Mouse (Mus musculus) heart, embryonic 14.5 days (tissue): ENCODE measurements around the gene Zfp148. TPM values are rescaled to one million over a fixed set of nuclear protein-coding genes. Genes with fewer than 3 reads are reported as not detected.
A peak's percentile ranks its signal among the peaks of the same experiment; 100 is the strongest.

Experiments
- ATAC-seq: fragments of 200-750 bp; cut with Nextera tagmentation; 2 replicates; pipeline ENCODE4 v1.8.0; 2017; ENCODE audit warnings: low read depth, moderate TSS enrichment; ENCODE audit not compliant: insufficient number of reproducible peaks, insufficient read depth, low FRiP score
- H3K27ac ChIP-seq, 2 experiments: fragments of 200-500 bp in 1 of 2; fragments of 300-500 bp in 1 of 2; sonication (generic) in 1 of 2; replicated peaks in 1 of 2; 2 replicates each; pipeline ENCODE4 v1.5.1; 2012 to 2014; ENCODE audit warnings: low read depth in 2 of 2, low read length in 2 of 2, control low read depth in 1 of 2, mild to moderate bottlenecking in 1 of 2, mixed read lengths in 1 of 2; ENCODE audit not compliant: control insufficient read depth in 1 of 2, insufficient read depth in 1 of 2
- H3K27me3 ChIP-seq: fragments of 300-500 bp; sonication (generic); 2 replicates; pipeline ENCODE4 v1.6.1; 2014; ENCODE audit warnings: mild to moderate bottlenecking, low read length, control low read depth; ENCODE audit not compliant: control insufficient read depth, insufficient read depth
- H3K36me3 ChIP-seq: fragments of 300-500 bp; sonication (generic); 2 replicates; pipeline ENCODE4 v1.6.1; 2014; ENCODE audit warnings: mild to moderate bottlenecking, control low read depth, low read length, mixed read lengths; ENCODE audit not compliant: control insufficient read depth, insufficient read depth
- H3K4me1 ChIP-seq, 2 experiments: fragments of 200-500 bp in 1 of 2; fragments of 300-500 bp in 1 of 2; sonication (generic) in 1 of 2; 2 replicates each; pipeline ENCODE4 v1.6.1; 2012 to 2014; ENCODE audit warnings: low read length in 2 of 2, control low read depth in 1 of 2, mixed read lengths in 1 of 2; ENCODE audit not compliant: control insufficient read depth in 2 of 2, insufficient read depth in 2 of 2
- H3K4me2 ChIP-seq: fragments of 300-500 bp; sonication (generic); 2 replicates; pipeline ENCODE4 v1.6.1; 2014; ENCODE audit warnings: mild to moderate bottlenecking, low read length
- H3K4me3 ChIP-seq, 2 experiments: fragments of 200-500 bp in 1 of 2; fragments of 300-500 bp in 1 of 2; sonication (generic) in 1 of 2; 2 replicates each; pipeline ENCODE4 v1.5.1; 2012 to 2014; ENCODE audit warnings: low read length in 2 of 2, mild to moderate bottlenecking in 2 of 2, control low read depth in 1 of 2, low read depth in 1 of 2, moderate library complexity in 1 of 2; ENCODE audit not compliant: control insufficient read depth in 1 of 2, insufficient read depth in 1 of 2
- H3K9ac ChIP-seq: fragments of 300-500 bp; sonication (generic); 2 replicates; pipeline ENCODE4 v1.6.1; 2014; ENCODE audit warnings: mild to moderate bottlenecking, low read length
- H3K9me3 ChIP-seq: fragments of 300-500 bp; sonication (generic); 2 replicates; pipeline ENCODE4 v1.6.1; 2016; ENCODE audit warnings: low read length, control low read depth; ENCODE audit not compliant: control insufficient read depth
- WGBS: fragments of 180-500 bp; shearing (Covaris S2); extraction: QIAGEN DNeasy Blood & Tissue Kit; methylation state at CpG from one replicate; pipeline ENCODE4 v1.1.7; 2014; 5-methylcytosine and 5-hydroxymethylcytosine counted together
- polyA plus RNA-seq: library from polyadenylated mRNA; unstranded; fragments of >200 nt; fragmentation: Nextera tagmentation; extraction: Ambion mirVana; gene quantifications from 2 replicates; pipeline ENCODE4 v1.2.1, GENCODE M21; 2014

Zfp148 gene
- polyA plus RNA-seq, 1 experiment from 2014 or later, result 35.5 TPM

DNA sequence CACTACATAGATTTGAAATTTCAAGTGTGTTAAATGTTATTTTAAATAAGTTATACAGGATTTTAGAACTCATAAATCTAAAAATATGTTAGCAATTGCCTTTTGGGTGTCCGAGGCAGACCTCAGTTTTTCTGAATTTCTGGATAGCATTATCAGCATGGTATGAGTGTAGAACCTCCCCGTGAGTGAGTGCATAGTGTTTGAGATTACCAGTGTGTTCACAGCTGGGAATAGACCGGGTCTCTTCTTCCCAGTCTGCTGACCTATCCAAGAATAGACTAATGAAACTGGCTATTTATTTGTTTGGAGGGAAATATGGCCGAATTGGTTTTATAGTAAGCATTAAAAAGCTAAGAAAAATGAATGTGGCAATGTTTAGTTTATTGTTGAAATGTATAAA is 20.3 kb downstream of the Zfp148 start:
- no peak for ATAC-seq
- Histone ChIP-seq H3K9me3 (no peaks in the 10 kb centered on the region), H3K36me3 (no peaks in the 10 kb centered on the region), H3K4me2 (peak overlapping the region; percentile 86), H3K9ac (peak overlapping the region; percentile 55), H3K27ac (peak overlapping the region in 1 of 2 experiments; percentile 61; a peak in 2 of 4 replicates), H3K27me3 (no peaks in the 10 kb centered on the region), H3K4me3 (peak overlapping the region in 1 of 2 experiments; percentile 51; a peak in 1 of 4 replicates), H3K4me1 (peaks cover 3 to 41% of the 10 kb centered on the region in 2 experiments)
- WGBS, result 15% methylated on average over 4 of the region's 4 CpGs

DNA sequence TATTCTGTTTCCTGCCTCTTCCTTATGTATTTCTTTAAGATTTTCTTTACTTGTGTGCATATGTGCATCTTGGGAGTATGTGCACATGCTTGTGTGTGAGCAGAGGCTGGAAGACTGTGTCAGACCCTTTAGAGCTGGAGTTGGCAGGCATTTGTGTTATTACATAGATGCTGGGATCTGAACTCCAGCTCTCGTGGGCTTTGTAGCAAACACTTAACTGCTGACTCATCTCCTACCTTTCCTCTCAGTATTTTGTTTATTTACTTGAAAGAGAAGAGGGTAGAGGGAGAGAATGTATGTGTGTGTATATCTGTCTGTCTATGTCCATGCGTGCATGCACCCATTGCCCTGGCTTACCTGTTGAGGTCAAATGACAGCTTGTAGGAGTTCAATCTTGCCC is 22.6 kb downstream of the Zfp148 start:
- Histone ChIP-seq H3K4me1 (peaks cover 3 to 32% of the 10 kb centered on the region in 2 experiments), H3K9me3 (no peaks in the 10 kb centered on the region), H3K4me2 (no peak overlapping the region), H3K27ac (no peak overlapping the region), H3K4me3 (no peak overlapping the region), H3K27me3 (no peaks in the 10 kb centered on the region), H3K36me3 (no peaks in the 10 kb centered on the region), H3K9ac (no peak overlapping the region)
- no peak for ATAC-seq
- WGBS, result 66% methylated on average over 2 of the region's 2 CpGs

DNA sequence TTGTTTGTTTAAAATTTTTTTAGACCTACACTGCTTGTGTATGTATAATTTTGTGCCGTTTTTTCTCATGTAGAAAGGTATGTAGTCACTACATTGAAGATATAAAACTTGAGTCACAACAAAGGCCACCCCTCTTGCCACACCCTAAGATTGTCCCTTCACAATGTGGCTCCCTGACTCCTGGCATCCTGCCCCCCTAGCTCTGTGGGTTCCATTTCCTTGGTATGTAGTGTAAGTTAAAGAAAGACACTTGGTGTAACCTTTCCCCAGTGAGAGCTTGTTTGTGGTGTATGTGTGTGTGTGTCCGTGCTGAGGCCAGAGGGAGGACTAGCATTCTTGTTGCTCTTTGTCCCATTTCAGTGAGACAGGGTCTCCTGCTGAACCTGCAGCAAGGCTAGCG is 23.4 kb downstream of the Zfp148 start:
- 87% methylated on average over 3 of the region's 3 CpGs for WGBS
- Histone ChIP-seq H3K4me2 (no peak overlapping the region), H3K4me3 (no peak overlapping the region), H3K27me3 (no peaks in the 10 kb centered on the region), H3K36me3 (no peaks in the 10 kb centered on the region), H3K9ac (no peak overlapping the region), H3K27ac (no peak overlapping the region), H3K4me1 (peaks cover 3 to 32% of the 10 kb centered on the region in 2 experiments), H3K9me3 (no peaks in the 10 kb centered on the region)
- ATAC-seq, result no peak

DNA sequence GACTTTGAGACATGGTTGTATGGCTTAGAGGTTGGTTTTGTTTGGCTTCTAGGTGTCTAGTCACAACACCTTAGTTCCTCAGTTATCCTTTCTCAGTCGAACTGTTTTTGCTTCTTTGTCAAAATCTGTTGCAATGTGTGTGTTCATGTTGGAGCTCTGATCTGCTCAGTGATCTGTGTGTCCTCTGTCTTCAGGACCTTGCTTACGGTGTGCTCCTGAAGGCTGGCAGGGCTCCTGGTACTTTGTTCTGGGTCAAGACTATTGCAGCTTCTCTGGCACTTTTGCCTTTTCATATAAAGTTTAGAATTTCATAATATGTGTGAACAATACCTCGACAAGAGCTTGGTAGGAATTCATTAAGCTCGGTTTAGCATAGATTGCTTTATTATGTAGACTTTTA is 24.9 kb downstream of the Zfp148 start:
- 85% methylated on average over 4 of the region's 4 CpGs for WGBS
- Histone ChIP-seq H3K27ac (no peak overlapping the region), H3K27me3 (no peaks in the 10 kb centered on the region), H3K9me3 (no peaks in the 10 kb centered on the region), H3K4me3 (no peak overlapping the region), H3K9ac (no peak overlapping the region), H3K4me1 (peaks cover 2 to 26% of the 10 kb centered on the region in 2 experiments), H3K36me3 (no peaks in the 10 kb centered on the region), H3K4me2 (no peak overlapping the region)
- no peak for ATAC-seq

DNA sequence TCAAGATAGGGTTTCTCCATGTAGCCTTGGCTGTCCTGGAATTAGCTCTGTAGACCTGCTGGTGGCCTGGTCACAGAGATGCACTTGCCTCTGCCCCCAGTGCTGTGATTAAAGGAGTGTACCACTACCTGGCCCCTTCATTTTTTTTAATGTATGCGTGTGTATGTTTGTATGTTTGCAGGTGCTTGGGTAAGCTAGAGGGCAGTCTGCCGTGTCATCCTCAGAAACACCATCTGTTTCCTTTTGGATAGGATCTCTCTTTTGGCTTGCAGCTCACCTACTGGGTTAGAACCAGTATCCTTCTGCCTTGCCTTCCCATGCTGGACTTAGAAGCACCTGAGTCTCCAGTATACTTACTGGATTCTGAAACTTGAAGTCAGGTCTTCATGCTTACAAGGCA is 29.5 kb downstream of the Zfp148 start:
- Histone ChIP-seq H3K27me3 (no peaks in the 10 kb centered on the region), H3K27ac (no peak overlapping the region), H3K9ac (no peak overlapping the region), H3K4me1 (peaks cover 0 to 33% of the 10 kb centered on the region in 2 experiments; a peak in 2 of 4 replicates), H3K36me3 (no peaks in the 10 kb centered on the region), H3K9me3 (no peaks in the 10 kb centered on the region), H3K4me2 (no peak overlapping the region), H3K4me3 (no peak overlapping the region)
- ATAC-seq, result no peak
- WGBS, result 84% methylated on average over 2 of the region's 2 CpGs

DNA sequence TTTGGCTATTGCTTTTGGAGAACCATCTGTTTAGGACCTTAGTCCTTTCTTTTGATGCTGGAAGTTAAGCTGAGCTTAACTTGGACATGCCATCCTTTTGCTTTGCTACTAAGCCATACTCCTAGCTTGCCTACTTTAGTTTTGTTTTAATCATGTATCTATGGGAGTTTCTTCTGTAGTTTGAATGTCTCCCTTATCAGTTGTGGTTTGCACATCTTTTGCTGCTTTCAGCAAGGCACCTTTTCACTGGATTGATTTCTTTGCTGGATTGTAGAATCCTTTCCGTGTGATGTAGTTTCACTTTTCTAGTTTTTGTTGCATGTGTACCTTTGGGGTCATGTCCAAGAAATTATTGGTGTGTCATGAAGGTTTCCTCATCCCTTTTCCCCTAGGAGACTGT is 30.0 kb downstream of the Zfp148 start:
- Histone ChIP-seq H3K27me3 (no peaks in the 10 kb centered on the region), H3K4me1 (peaks cover 0 to 38% of the 10 kb centered on the region in 2 experiments; a peak in 2 of 4 replicates), H3K4me2 (no peak overlapping the region), H3K9ac (no peak overlapping the region), H3K4me3 (no peak overlapping the region), H3K36me3 (no peaks in the 10 kb centered on the region), H3K27ac (no peak overlapping the region), H3K9me3 (no peaks in the 10 kb centered on the region)
- WGBS, result 72% methylated on average over 1 of the region's 1 CpGs
- no peak for ATAC-seq

DNA sequence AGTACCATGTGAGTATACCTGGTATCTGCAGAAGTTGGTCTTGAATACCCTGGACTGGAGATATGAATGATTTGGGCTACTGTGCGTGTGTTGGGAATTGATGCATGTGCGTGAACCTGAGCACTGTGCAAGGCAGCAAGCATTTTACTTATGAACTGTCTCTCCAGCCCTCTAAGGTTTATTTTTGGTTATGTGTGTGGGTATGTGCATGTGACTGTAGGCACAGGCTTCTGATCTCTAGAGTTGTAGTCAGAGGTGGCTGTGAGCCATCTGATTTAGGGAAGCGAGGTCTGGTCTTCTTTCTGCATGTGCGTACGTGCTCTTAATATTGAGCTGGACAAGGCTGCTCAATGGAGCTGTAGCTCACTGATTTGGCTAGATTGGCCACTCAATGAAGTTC is 33.6 kb downstream of the Zfp148 start:
- H3K27me3 ChIP-seq, result no peaks in the 10 kb centered on the region
- H3K27ac ChIP-seq, result peak overlapping the region; percentile 77 to 83
- no peak overlapping the region for H3K4me3 ChIP-seq
- H3K9me3 ChIP-seq, result no peaks in the 10 kb centered on the region
- H3K36me3 ChIP-seq, result no peaks in the 10 kb centered on the region
- H3K4me2 ChIP-seq, result peak overlapping the region; percentile 44
- H3K4me1 ChIP-seq, result peaks cover 0 to 51% of the 10 kb centered on the region in 2 experiments; a peak in 3 of 4 replicates
- WGBS, result 49% methylated on average over 5 of the region's 5 CpGs
- ATAC-seq, result peak; percentile 66; the same call in 1 of the 2 replicates
- H3K9ac ChIP-seq, result no peak overlapping the region

DNA sequence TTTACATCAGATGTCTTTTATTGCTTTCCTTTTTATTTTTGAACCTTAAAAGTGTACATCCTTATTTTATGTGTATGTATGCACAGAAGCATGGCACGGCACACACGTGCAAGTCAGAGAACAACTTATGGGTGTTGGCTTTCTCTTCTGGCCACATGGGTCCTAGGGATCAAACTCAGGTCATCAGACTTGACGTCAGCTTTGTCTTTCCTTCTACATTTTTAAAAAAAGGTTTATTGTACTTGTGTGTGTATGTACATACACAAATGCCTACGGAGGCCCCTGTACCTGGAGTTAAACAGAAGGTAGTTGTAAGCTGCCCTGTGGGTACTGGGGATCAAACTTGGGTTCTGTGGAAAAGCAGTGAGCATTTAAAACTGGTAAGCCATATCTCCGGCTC is 35.0 kb downstream of the Zfp148 start:
- no peak overlapping the region for H3K27ac ChIP-seq
- no peak overlapping the region for H3K4me2 ChIP-seq
- no peaks in the 10 kb centered on the region for H3K36me3 ChIP-seq
- no peaks in the 10 kb centered on the region for H3K9me3 ChIP-seq
- no peak overlapping the region for H3K9ac ChIP-seq
- no peaks in the 10 kb centered on the region for H3K27me3 ChIP-seq
- ATAC-seq, result no peak
- no peak overlapping the region for H3K4me3 ChIP-seq
- peaks cover 0 to 47% of the 10 kb centered on the region in 2 experiments; a peak in 3 of 4 replicates for H3K4me1 ChIP-seq
- WGBS, result 79% methylated on average over 5 of the region's 5 CpGs
